26 mouse cellular contexts compared by ENCODE assay signal in the genomic region with DNA sequence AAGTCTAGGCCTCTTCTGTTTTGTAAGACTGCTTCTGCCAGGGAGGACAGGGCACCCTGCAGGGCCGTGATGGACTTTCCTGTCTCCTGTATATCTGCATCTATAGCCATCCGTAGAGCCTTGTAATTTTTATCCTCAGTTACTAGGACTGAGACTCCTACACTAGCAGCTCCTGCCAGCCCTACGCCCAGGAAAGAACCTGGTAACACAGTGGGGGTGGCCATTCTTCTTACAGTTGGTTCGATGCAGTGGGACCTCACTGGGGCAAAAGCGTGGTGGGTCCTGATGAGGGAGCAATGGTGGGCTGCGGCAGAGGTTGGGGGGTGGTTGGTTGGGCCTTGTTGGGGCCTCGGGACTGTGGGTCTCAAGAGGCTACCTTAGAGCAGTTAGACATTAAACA. TPM values are rescaled to one million over a fixed set of nuclear protein-coding genes. Genes with fewer than 3 reads are reported as not detected.
DNase-seq lines count a peak whose midpoint lies in the region; ATAC-seq and TF ChIP-seq lines count a peak whose summit lies in the region.
"Had no signal": no experiment of that assay in that cellular context is flagged by ENCODE, and none has a peak within 500 bp of the region (broad histone marks: within the 10 kb centered on the region; RNA-seq: fewer than 3 reads in every experiment).

No protein-coding gene starts in this region.

- no peak overlapping the region for H3K27ac ChIP-seq in intestine, embryonic 15.5 days
- no peak overlapping the region for H3K27ac ChIP-seq in intestine, postnatal 0 days (ENCODE audit: low read depth, low read length)
- H3K27ac ChIP-seq in midbrain, embryonic 11.5 days (ENCODE audit: low read depth, low read length), result no peak overlapping the region
- H3K27ac ChIP-seq in midbrain, embryonic 13.5 days, result no peak overlapping the region
- H3K27ac ChIP-seq: embryonic facial prominence, embryonic 13.5 days; embryonic facial prominence, embryonic 15.5 days; forebrain, embryonic 10.5 days; forebrain, embryonic 12.5 days had no signal

- 92% methylated on average over 7 of the region's 7 CpGs for WGBS in intestine, embryonic 15.5 days
- WGBS in intestine, postnatal 0 days, result 95% methylated on average over 7 of the region's 7 CpGs
- WGBS in midbrain, embryonic 11.5 days, result 97% methylated on average over 7 of the region's 7 CpGs
- WGBS in midbrain, embryonic 13.5 days, result 96% methylated on average over 7 of the region's 7 CpGs

- H3K4me3 ChIP-seq in intestine, embryonic 15.5 days (replicated peaks), result no peak overlapping the region
- H3K4me3 ChIP-seq in intestine, postnatal 0 days (ENCODE audit: low read depth, low read length), result no peak overlapping the region
- no peak overlapping the region for H3K4me3 ChIP-seq in midbrain, embryonic 11.5 days (ENCODE audit: low read depth, low read length)
- H3K4me3 ChIP-seq in midbrain, embryonic 13.5 days (replicated peaks), result no peak overlapping the region
- H3K4me3 ChIP-seq: embryonic facial prominence, embryonic 13.5 days; embryonic facial prominence, embryonic 15.5 days; erythroblast, embryonic 14.5 days; forebrain, embryonic 10.5 days; forebrain, embryonic 12.5 days had no signal

- no peak overlapping the region for H3K9ac ChIP-seq in intestine, embryonic 15.5 days
- H3K9ac ChIP-seq in intestine, postnatal 0 days (ENCODE audit: low read depth, low read length), result no peak overlapping the region
- H3K9ac ChIP-seq in midbrain, embryonic 11.5 days (ENCODE audit: low read length), result no peak overlapping the region
- H3K9ac ChIP-seq in midbrain, embryonic 13.5 days (replicated peaks), result no peak overlapping the region
- H3K9ac ChIP-seq: embryonic facial prominence, embryonic 13.5 days; embryonic facial prominence, embryonic 15.5 days; forebrain, embryonic 12.5 days had no signal

- no peaks in the 10 kb centered on the region for H3K36me3 ChIP-seq in intestine, embryonic 15.5 days
- H3K36me3 ChIP-seq in intestine, postnatal 0 days (ENCODE audit: control insufficient read depth, insufficient read depth), result peaks cover 5% of the 10 kb centered on the region; the same call in 1 of the 2 replicates
- no peaks in the 10 kb centered on the region for H3K36me3 ChIP-seq in midbrain, embryonic 11.5 days (ENCODE audit: control insufficient read depth, insufficient read depth, low read length)
- H3K36me3 ChIP-seq in midbrain, embryonic 13.5 days, result peaks cover under 1% of the 10 kb centered on the region
- H3K36me3 ChIP-seq: embryonic facial prominence, embryonic 15.5 days had no signal

- no peaks in the 10 kb centered on the region for H3K27me3 ChIP-seq in intestine, embryonic 15.5 days (replicated peaks)
- H3K27me3 ChIP-seq in intestine, postnatal 0 days (replicated peaks; ENCODE audit: control insufficient read depth, insufficient read depth, low read length), result no peaks in the 10 kb centered on the region
- H3K27me3 ChIP-seq in midbrain, embryonic 11.5 days (ENCODE audit: control insufficient read depth, insufficient read depth, low read length), result no peaks in the 10 kb centered on the region
- no peaks in the 10 kb centered on the region for H3K27me3 ChIP-seq in midbrain, embryonic 13.5 days
- H3K27me3 ChIP-seq: CH12.LX; embryonic facial prominence, embryonic 13.5 days; embryonic facial prominence, embryonic 15.5 days; forebrain, embryonic 12.5 days had no signal

- H3K4me2 ChIP-seq in intestine, embryonic 15.5 days (replicated peaks), result no peak overlapping the region
- H3K4me2 ChIP-seq in intestine, postnatal 0 days (replicated peaks; ENCODE audit: low read depth), result no peak overlapping the region
- no peak overlapping the region for H3K4me2 ChIP-seq in midbrain, embryonic 11.5 days
- no peak overlapping the region for H3K4me2 ChIP-seq in midbrain, embryonic 13.5 days (replicated peaks)
- H3K4me2 ChIP-seq: embryonic facial prominence, embryonic 13.5 days; embryonic facial prominence, embryonic 15.5 days; forebrain, embryonic 12.5 days had no signal

- no peak for DNase-seq in frontal cortex, postnatal 25 days (ENCODE audit: low spot score in 2 of 2)
- DNase-seq in midbrain, embryonic 11.5 days (ENCODE audit: low spot score, missing footprints), result peak; percentile 39
- DNase-seq: adrenal gland, adult 2 months; adrenal gland, postnatal 10 days; adrenal gland, postnatal 25 days; B cell, adult 2 months; cerebellum, adult 11 months; cerebellum, adult 18-20 months; cerebellum, adult 8-10 months; cerebellum, adult 9-11 months; cerebellum, postnatal 14 days; cerebellum, postnatal 36 days; embryo, embryonic 11 days had no signal

- H3K9me3 ChIP-seq in intestine, embryonic 15.5 days, result no peaks in the 10 kb centered on the region
- no peaks in the 10 kb centered on the region for H3K9me3 ChIP-seq in intestine, postnatal 0 days (ENCODE audit: control insufficient read depth)
- no peaks in the 10 kb centered on the region for H3K9me3 ChIP-seq in midbrain, embryonic 11.5 days (ENCODE audit: control insufficient read depth, low read length)
- H3K9me3 ChIP-seq in midbrain, embryonic 13.5 days, result no peaks in the 10 kb centered on the region
- H3K9me3 ChIP-seq: embryonic facial prominence, embryonic 13.5 days; embryonic facial prominence, embryonic 15.5 days; forebrain, embryonic 10.5 days; forebrain, embryonic 12.5 days had no signal

- H3K4me1 ChIP-seq in intestine, embryonic 15.5 days (replicated peaks), result no peaks in the 10 kb centered on the region
- no peaks in the 10 kb centered on the region for H3K4me1 ChIP-seq in intestine, postnatal 0 days (replicated peaks; ENCODE audit: control insufficient read depth, insufficient read depth, low read length)
- H3K4me1 ChIP-seq in midbrain, embryonic 11.5 days (ENCODE audit: control insufficient read depth, insufficient read depth, low read length), result no peaks in the 10 kb centered on the region
- H3K4me1 ChIP-seq in midbrain, embryonic 13.5 days (replicated peaks), result peaks cover 8% of the 10 kb centered on the region
- H3K4me1 ChIP-seq: embryonic facial prominence, embryonic 13.5 days; embryonic facial prominence, embryonic 15.5 days; forebrain, embryonic 10.5 days had no signal

- peak; percentile 55; the same call in 1 of the 2 replicates for ATAC-seq in frontal cortex, adult (ENCODE audit: low TSS enrichment)
- ATAC-seq in intestine, embryonic 15.5 days, result 0 out of 2 replicates have a peak, but pooled peaks have one; percentile 25
- ATAC-seq in intestine, postnatal 0 days, result no peak
- no peak for ATAC-seq in midbrain, embryonic 11.5 days (ENCODE audit: low FRiP score)
- no peak for ATAC-seq in midbrain, embryonic 13.5 days
- ATAC-seq: CD4-positive, CD25-positive, alpha-beta regulatory T cell, adult 4 months; forebrain, embryonic 14.5 days; forebrain, embryonic 16.5 days had no signal

- no peak for TF ChIP-seq CTCF in intestine, postnatal 0 days (IDR thresholded peaks at IDR 0.05; ENCODE audit: low read depth)

RNA-seq across cellular contexts. Expression of a gene that starts 36.7 kb away (rescaled TPM):
- 16.2 and 16.4 TPM in 2 replicates for polyA plus RNA-seq in intestine, embryonic 15.5 days (2015; fragmentation: Nextera tagmentation; extraction: Ambion mirVana)
- polyA plus RNA-seq in intestine, postnatal 0 days (2015; fragmentation: Nextera tagmentation; extraction: Ambion mirVana), result 11.4 and 13.5 TPM in 2 replicates
- polyA plus RNA-seq in midbrain, embryonic 11.5 days (2014; fragmentation: Nextera tagmentation; extraction: Ambion mirVana), result 7.2 and 8.2 TPM in 2 replicates
- polyA plus RNA-seq in midbrain, embryonic 13.5 days (2015; fragmentation: Nextera tagmentation; extraction: Ambion mirVana), result 9.6 and 11.3 TPM in 2 replicates

RNA-seq across cellular contexts. Expression of a gene that starts 52.8 kb away (rescaled TPM):
- 21.4 and 22.4 TPM in 2 replicates for polyA plus RNA-seq in intestine, embryonic 15.5 days (2015; fragmentation: Nextera tagmentation; extraction: Ambion mirVana)
- polyA plus RNA-seq in intestine, postnatal 0 days (2015; fragmentation: Nextera tagmentation; extraction: Ambion mirVana), result 25.8 and 27.2 TPM in 2 replicates
- 22.7 and 24.0 TPM in 2 replicates for polyA plus RNA-seq in midbrain, embryonic 11.5 days (2014; fragmentation: Nextera tagmentation; extraction: Ambion mirVana)
- polyA plus RNA-seq in midbrain, embryonic 13.5 days (2015; fragmentation: Nextera tagmentation; extraction: Ambion mirVana), result 30.9 and 33.7 TPM in 2 replicates

Comparison
In these comparisons a context has a peak if more than half of its experiments do, and no peak if none do; other contexts are left out.
1. ATAC-seq: peak in frontal cortex, adult (single experiment) and intestine, embryonic 15.5 days (single experiment); none in intestine, postnatal 0 days (single experiment), midbrain, embryonic 11.5 days (single experiment) and midbrain, embryonic 13.5 days (single experiment).